Mouse (Mus musculus) adrenal gland, adult 2 months (tissue): ENCODE measurements at regions not wholly inside any gene's neighbourhood (a gene's known extent, or its start where the extent isn't known, plus 50 kb on each side); places are given as distances from the start of the nearest gene placed in this dataset.
A peak's percentile ranks its signal among the peaks of the same experiment; 100 is the strongest.

Source experiments
- DNase-seq: peaks from one replicate; pipeline ENCODE4 v3.0.0; 2021

DNA sequence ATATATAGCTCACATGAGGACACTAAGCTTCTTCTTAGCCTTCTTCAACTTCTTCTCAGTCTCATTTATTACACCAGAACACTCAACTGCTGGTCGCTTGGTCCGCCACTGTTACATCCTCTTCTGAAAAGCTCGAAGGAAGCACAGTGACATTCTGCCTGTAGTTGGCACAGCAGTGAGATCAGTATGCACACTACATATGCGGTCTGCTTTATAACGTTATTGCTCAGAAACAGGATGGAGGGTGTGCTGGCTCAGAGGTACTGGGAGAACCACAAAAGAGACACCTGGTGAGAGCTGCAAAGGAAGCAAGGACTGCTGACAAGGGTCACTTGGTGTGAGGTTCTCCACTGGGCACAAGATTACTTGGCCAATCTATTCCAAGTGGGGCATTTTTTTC, 179.5 kb downstream of the Ets1 start:
- no peak for DNase-seq

DNA sequence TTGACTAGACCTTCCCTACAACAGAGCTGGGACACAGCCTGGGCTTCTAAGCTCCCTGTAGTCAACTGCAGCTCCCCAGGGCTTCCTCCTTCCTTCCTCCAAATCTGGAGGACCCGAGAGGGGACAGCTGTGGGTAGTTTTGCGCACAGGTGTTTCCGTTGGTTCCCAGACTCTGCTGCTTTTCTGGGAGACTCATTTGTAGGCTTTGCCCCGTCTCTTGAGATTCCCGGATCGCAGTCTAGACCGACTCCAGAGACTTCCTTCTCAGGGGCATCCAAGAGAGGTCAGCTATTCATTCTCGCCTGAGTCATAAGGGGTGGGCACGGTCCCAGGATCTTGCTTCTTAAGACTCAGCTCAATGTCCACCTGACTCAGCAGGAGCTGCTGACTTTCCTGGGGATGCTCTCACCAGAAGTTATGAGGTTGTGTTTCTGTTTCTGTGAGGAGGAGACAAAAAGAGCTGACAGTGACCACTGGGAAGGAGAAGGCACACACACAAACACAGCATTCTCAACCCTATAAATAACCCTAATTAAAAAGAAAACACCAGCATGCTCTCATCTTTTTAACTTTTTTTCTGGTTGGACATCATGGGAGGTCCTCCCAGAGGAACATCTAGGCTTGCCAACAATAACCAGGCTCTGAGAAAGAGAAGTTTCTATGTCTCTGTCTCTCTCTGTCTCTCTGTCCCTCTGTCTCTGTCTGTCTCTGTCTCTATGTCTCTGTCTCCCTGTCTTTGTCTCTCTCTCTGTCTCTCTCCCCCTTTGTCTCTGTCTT, 180.8 kb downstream of the Ets1 start:
- DNase-seq = peak; percentile 52

DNA sequence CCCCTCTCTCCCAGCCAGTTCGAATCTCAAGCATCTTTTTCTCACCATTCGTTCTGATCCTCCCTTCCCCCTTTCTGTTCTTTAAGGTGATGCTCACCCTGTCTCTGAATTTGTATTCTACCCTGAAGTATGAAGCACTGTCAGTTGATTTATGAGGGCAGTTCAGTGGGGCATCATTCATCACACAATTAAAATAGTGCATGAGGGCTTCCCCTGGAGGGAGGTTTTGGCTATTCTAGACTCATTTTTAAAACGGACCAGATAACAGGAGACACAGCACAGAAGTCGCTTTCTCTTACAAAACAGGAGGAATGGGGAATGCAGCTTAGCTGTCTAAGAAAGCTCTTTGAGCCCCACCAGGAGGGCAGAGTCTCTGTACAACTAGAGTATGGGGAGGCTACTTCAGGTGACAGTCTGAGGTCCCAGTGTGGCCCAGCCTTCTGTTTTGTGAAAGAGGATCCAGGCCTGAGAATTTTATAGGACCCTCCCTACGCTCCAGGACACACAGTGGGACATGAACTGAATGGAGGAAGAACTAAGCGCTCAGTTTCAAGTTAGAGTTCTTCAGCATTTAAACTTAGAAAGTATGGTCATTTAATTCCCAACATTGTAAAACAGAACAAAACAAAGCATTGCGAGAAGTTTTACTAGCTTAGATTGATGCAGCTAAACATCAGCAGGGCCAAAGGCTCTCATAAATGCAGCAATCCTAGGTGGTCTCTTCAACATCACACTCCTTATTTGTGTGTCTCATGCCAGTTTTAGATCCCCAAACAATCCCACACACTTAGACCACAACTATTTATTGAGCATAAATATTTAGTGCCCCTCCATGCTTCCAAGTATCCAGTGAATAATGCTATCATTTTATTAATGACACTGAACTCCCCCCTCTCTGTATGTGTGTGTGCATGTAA, 181.7 kb downstream of the Ets1 start:
- DNase-seq = no peak

DNA sequence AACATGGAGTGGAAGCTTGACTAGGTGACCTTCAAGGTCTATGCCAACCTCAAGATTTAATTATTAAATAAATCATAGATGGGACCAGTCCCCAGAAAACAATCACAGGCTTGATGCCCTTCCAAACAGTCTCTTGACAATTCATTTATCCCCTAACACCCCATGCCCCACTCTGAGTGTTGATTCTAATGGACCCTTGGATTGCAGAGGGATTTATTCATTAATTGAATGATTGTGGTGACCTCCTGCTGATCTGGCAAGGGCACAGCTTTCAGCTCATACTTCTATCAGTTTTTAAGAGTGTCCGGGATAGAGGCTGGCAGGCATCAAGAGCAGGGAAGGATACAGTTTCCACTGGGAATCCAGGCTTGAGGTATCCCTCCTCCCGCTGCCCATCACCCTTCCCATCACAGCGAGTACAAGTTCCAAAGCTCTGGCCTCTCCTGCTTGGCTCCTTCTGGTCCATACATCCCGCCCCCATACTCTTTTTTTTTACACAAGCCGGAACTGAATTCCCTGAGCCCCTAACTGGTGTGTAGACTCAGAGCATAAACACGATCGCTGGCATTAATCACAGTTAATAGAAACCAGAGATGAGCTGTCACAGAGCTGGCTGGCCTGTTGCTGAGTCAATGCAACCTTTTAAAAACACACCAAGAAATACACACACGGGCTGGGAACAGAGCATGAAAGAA, 187.6 kb downstream of the Ets1 start:
- DNase-seq = no peak

DNA sequence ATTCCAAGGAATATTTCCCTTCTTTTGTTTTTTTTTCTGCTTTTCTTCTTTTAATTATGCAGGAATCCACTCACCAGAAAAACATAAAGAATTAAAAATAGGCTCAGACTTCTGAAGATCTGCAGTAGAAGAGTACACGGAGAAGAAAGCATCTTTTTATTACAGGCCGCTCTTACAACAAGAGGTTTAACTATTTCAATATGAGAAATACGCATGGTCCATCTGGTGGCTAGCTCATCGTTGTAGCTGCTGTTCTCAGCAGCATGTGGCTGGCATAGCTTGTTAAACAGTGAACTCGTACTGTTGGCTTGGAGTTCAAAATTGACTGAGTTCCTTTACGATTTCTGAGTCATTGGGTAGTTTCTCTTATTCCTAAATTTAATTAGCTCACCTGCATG, 188.1 kb downstream of the Ets1 start:
- no peak for DNase-seq

DNA sequence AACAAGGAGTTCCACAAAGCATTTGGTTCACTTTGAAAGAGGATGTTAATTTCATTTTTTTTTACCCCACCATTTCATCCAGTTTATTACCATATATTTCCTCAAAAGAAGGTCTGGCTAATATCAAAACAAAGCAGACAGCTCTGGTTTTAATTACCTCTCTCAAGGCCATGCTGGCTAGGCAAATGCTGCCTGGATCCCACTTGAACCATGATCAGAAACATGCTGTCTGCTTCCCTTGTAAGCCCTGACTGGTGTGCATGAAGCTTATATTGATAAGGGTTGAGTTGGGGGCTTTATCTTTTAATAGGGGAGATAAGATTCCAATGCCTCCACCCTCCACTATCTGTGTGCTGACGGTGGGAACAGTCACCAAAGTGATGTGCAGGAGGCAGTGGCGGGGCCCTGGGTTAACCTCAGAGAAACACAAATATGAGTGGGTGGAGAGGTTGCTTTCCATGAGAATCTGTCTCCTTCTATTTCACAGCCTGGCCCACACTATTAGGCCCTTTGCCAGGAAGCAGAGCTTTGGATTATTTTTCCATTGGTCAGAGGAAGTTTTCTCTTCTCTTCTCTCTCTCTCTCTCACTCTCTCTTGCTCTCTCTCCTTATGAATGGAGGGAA, 194.4 kb downstream of the Ets1 start:
- DNase-seq = no peak

DNA sequence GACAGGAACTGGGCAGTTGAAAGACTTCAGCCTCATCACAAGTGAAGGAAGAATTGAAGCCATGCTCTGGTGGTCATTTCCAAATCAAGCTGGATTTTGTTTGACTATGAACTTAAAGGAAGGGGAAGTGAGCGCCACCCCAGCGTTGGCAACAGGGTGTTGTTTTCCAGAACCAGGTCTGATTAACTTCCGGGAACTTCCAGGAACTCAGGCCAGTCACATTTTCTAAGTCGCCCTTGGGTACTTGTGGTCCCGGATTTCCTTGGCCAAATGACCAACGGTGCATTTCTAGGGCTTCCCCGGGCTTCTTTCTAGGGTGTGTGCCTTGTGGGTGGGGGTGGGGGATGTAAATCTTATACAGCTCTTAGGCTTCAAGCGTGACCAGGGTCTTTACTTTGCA, 197.4 kb downstream of the Ets1 start:
- no peak for DNase-seq

DNA sequence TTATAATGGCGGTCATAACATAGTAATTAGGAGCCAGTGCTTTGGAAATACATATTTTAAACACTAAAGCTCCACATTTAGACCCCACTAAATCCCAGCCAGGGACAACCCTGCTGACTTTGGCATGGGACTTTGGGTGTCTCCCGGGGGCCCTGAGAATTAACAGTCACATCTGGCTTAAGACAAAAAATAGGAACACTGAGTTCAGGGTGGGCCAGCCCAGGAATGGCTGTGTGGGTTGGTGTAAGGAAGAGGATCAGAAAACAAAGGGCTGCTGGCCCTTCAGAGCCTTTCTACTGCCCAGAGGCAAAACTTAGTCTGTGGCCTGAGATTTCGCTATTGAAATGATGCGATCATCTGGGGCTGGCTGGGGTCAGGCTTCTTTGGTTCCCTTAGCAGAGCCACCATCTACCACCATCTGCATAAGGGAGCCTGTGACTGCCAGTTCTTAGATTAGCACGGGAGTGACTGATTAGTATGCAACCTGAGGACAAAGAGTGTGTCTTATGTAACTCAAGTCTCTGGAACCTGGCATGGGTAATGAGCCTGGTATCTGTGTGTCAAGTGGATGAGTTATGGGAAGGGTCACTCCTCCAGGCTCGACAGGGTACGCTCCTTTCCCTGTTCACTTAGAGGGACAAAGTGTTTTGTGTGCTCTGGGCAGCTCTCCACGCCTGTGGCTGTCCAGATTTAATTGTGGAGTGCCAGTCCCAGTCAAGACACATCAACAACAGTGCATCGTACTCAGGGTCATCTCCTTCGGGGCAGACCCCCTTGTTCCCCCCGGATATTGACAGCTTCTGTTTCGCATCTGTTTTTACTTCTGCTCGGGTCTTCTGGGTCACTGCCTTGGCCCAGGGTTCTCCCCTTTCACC, 199.0 kb downstream of the Ets1 start:
- DNase-seq = no peak

DNA sequence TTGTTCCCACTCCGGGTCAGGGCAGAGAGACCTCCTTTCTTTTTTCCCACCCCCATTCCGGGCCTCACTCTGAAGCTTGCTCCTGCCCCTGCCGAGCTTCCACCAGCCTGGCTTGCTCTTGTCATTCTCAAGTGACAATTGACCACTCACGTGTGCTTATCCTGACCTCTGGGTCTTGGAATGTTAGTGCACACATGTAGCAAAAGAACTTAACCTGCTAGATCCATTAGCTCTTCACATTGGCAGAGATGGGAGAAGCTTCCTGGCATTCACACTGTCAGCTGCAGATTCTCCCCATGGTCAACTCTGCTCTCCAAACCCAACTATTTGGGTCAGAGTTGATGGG, 199.6 kb downstream of the Ets1 start:
- DNase-seq = no peak

DNA sequence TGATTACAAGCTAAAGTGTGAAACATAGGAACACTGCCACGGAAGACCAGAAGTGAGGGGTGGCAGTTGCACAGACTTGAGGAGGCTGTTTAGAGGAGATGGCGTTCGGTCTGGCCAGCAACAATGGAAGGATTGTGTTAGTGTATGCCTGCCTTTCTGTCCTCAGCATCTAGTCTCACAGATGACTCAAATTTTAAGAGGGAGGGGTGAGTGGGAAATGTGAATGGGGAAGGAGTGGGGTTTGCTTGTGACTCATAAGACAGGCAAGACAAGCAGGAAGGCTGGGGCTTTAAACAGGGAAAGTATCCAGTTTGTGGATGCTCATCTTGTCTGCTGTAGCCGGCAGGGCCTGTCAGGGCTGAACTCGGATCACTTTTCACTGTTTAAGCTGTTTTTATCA, 200.3 kb downstream of the Ets1 start:
- DNase-seq = no peak

DNA sequence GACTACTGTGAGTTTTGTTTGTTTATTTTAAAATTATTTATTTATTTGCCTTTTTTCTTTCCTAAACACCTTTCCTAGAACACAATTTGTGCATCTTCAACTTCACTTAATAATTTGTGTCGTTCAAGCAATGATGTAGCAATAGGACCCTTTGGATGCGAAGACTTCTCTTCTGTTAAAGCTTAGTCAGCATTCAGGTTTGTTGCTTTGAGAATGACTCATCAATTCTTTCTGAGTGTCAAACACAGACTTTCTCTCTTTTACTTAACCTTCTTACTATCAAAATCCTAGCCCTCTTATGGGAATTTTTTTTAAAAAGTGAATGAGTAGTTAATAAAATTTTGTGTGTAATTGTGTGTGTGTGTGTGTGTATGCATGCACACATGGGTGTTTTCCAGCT, 211.3 kb downstream of the Ets1 start:
- no peak for DNase-seq

DNA sequence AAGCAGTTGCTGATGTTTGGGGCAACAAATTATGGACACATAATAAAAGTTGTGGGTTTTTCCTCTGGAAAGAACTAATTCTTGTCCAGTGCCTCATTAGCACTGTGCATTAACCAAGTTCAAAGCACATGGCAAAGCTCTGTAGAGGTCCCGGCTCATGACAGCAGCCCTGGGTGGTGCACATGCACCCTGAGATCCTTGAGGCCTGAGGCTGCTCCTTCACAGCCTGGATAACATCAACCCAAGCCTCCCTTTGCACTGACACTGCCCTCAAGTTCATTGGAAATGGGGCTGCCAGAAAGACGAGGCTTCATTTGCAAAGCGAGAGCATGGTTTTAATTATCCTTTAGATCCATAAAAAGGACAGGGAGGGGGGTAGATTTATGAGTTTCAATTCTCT, 216.3 kb downstream of the Ets1 start:
- no peak for DNase-seq

DNA sequence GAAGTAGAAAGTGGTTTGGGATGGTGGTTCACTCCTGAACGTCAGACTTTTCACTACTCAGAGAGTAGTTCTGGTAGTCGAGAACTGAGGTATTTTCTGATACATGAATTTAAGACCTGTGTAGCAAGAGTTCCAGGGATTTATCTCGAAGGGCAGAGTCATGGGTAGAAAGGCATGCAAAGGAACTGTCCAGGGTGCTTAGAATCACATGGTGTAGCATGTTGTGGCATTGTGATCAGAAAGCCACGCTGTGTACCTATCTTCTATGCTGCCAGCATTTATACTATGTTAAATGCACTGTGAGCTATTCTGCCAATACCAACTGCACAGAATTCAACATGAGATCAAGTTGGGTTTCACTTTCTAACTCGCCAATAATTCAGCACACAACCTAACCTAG, 227.3 kb downstream of the Ets1 start:
- no peak for DNase-seq

DNA sequence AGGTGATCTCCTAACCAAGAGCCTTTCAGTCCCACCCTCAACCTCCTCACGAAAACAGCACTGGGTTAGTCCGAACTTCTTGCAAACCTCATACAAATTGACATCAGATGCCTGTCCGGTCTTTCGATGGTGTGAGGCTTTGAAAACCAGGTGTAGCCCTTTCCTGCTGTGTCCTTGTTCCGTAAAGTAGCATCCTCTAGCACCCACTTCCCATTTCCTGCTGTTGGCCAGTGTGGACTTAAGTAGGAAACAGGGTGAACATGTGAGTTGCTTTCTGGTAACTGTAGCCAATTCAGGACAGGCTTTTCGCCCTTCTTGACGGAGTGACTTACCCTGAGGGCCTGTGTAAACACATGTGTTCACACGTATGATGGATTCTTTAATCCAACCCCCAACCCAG, 232.9 kb downstream of the Ets1 start:
- DNase-seq = no peak

DNA sequence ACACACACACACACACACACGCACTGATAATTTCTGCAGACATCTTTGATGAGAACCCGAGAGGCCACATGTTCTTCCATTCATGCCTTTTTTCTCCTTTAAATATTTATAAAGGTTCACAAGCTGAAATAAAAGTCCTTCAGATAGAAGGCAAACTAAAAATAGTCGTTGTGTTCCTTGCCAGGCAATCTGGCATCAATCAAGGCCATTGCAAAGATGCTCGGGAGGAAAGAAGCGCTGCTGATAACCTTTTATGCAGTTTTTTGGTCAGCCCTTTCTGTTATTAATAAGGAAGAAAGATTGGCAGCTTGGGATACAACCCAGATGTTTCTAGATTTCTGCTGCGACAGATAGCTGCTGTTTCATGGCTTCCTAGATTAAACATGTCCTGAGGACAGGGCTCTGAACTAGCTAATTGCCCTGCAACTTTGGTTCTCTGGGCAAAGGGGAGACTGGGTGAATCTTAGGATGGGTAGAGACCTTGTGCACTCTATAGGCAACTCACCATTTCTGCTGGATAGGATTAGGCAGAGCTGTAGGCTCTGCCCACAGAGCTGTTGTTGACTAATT, 238.4 kb downstream of the Ets1 start:
- DNase-seq = peak; percentile 49

DNA sequence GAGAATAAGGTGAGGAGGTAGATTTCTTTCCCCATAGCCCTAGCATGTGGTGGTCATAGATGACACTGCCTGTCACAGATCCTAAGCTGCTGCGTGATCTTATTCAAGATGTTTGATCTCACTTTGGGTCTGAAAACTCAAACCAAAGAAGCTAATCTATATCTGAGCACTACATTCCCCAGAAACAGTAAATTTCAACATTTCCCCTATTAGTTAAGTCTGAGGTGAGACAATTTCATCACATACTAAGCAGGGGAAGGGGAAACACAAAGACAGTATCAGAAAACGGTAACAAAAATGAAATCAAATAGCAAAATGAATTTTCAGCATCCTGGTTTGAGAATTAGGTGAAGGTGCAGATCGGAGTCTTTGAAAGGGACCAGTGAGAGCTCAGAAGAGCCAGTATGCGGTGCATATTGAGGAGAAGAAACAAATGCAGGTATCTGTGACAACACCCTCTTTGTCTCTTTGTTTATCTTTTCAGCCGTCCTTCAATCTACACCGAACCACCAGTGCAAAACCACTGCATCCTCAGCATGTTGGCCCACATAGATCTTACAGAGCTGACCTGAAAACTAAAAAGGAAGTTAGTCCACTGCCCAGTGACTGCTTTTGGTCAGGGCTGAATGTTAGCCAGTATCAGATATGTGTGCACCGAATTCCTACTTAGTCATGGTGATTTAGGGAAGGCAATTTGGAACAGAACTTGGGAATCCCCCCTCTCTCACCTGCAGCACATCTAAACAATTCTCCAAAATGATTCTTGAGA, 247.0 kb downstream of the Ets1 start:
- DNase-seq = no peak

DNA sequence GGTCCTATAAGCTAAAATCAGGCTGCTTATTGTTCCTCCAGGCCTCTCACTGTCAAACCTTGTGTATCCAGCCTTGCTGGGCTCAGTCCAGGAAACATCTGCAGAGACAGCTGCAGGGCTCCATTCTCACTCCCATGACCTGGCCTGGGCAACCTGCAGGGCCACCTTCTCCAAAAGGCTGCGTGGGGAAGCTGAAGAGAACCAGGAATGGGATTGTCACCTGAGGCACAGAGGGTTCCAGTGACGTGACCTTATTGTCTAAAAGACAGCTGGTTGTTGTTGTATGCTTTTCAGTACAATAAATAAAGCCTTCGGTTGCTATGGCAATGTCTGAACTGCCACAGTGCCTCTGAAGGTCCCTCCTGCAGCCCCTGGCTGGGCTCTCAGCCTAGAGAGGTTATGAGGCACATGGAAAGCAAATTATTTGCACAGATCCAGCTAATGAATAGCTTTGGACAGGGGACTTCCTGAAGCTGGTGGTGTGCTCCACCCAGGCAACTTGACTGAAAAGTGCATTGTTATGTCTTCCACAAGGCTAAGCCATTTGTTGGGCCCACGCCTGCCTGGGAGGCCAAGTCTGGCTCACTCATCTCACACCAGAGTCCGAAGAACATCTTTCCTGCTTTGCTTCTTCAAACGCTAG, 250.1 kb downstream of the Ets1 start:
- peak; percentile 7 for DNase-seq

DNA sequence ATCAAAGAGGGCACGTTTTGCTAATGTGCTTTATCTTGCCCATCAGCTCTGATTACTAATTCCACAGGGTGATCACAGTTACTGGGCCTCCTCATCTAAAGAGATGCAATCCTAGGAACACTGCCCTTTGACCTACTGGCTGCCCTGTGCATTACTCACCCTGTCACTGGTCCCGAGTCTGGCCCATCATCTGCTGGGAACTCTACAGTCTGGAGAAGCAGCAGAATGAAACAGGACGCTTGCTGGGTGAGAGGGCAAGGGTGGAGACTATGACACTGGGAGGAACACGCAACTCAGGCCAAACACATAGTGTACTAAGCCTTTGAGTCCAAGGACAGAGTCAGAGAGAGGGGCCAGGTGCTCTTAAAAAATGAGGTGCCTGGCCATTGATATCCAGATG, 263.8 kb downstream of the Ets1 start:
- no peak for DNase-seq

DNA sequence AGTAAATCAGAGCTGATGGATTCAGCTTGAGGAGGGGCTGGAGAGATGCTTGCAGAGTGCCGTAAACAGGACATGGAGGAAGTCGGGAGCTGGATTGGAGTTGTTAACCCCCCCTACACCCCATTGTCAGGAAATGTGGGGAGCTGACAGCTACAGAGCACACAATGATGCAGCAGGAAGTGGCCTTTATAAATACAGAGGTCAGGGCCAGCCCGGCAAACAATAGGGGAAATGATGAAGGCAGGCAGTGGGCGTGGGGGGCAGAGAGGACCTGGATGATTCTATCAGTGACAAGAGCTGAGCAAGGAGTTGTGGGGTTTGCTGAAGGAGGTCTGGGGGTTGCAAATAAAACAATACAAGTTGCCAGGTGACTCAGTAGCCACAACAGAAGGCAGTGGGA, 265.3 kb downstream of the Ets1 start:
- DNase-seq = peak; percentile 65
